Mouse (Mus musculus) left cerebral cortex, postnatal 14 days (tissue): ENCODE measurements at regions not wholly inside any gene's neighbourhood (a gene's known extent, or its start where the extent isn't known, plus 50 kb on each side); places are given as distances from the start of the nearest gene placed in this dataset.
A peak's percentile ranks its signal among the peaks of the same experiment; 100 is the strongest.

Source experiments
- DNase-seq, 2 experiments: peaks; one replicate each; pipeline ENCODE4 v3.0.0; 2021 to 2022; ENCODE audit warnings: low spot score in 2 of 2, mixed read lengths in 1 of 2
- intact Hi-C: fragments of 180-260 bp; cut with DNase I; formaldehyde crosslinking; loops from one replicate; pipeline ENCODE4 v1.15.1; 2025

- DNase-seq = no peak
- intact Hi-C loops = no loop called here
Observed at GRCm38 (mm10) chr13:59970430-59970829, 147.5 kb upstream of the Tut7 start.

- no peak for DNase-seq
- intact Hi-C loops = no loop called here
Observed at GRCm38 (mm10) chr13:59969484-59969883, 146.5 kb upstream of the Tut7 start.

GRCm38 (mm10) chr13:59968584-59969240 lies 145.8 kb upstream of the Tut7 start:
- no peak for DNase-seq
- intact Hi-C loops = no loop called here

- intact Hi-C loops = no loop called here
- DNase-seq = no peak
Observed at GRCm38 (mm10) chr13:59966535-59967255, 143.7 kb upstream of the Tut7 start.

GRCm38 (mm10) chr13:59964981-59965380 lies 142.0 kb upstream of the Tut7 start:
- DNase-seq = no peak
- intact Hi-C loops = no loop called here

GRCm38 (mm10) chr13:59962676-59963664 lies 140.0 kb upstream of the Tut7 start:
- DNase-seq = no peak
- intact Hi-C loops = no loop called here

GRCm38 (mm10) chr13:59956441-59956840 lies 133.5 kb upstream of the Tut7 start:
- intact Hi-C loops = no loop called here
- no peak for DNase-seq

- intact Hi-C loops = no loop called here
- peak in 1 of 2 experiments; percentile 10 for DNase-seq
Observed at GRCm38 (mm10) chr13:59952809-59953208, 129.9 kb upstream of the Tut7 start.

- intact Hi-C loops = no loop called here
- no peak for DNase-seq
Observed at GRCm38 (mm10) chr13:59952116-59952515, 129.2 kb upstream of the Tut7 start.

- intact Hi-C loops = no loop called here
- no peak for DNase-seq
Observed at GRCm38 (mm10) chr13:59950281-59950680, 127.3 kb upstream of the Tut7 start.

GRCm38 (mm10) chr13:59949471-59949870 lies 126.5 kb upstream of the Tut7 start:
- DNase-seq = no peak
- intact Hi-C loops = no loop called here

GRCm38 (mm10) chr13:59948496-59949138 lies 125.7 kb upstream of the Tut7 start:
- no peak for DNase-seq

GRCm38 (mm10) chr13:59947461-59947860 lies 124.5 kb upstream of the Tut7 start:
- DNase-seq = no peak
- intact Hi-C loops = no loop called here

More at GRCm38 (mm10) chr13:59948496-59949138, 125.7 kb upstream of the Tut7 start:
- intact Hi-C loops = no loop called here

GRCm38 (mm10) chr13:59946509-59946908 lies 123.6 kb upstream of the Tut7 start:
- intact Hi-C loops = no loop called here

GRCm38 (mm10) chr13:59945631-59946030 lies 122.7 kb upstream of the Tut7 start:
- no peak for DNase-seq
- intact Hi-C loops = no loop called here

More at GRCm38 (mm10) chr13:59946509-59946908, 123.6 kb upstream of the Tut7 start:
- no peak for DNase-seq

GRCm38 (mm10) chr13:59943602-59944140 lies 120.7 kb upstream of the Tut7 start:
- DNase-seq = no peak
- intact Hi-C loops = no loop called here

- intact Hi-C loops = no loop called here
- DNase-seq = no peak
Observed at GRCm38 (mm10) chr13:59943020-59943419, 120.1 kb upstream of the Tut7 start.

- intact Hi-C loops = no loop called here
Observed at GRCm38 (mm10) chr13:59941519-59941918, 118.6 kb upstream of the Tut7 start.

More at GRCm38 (mm10) chr13:59941519-59941918, 118.6 kb upstream of the Tut7 start:
- DNase-seq = no peak
